Mouse (Mus musculus) hindbrain, postnatal 0 days (tissue): ENCODE data around the gene Ccnb1. TPM values are rescaled to one million over a fixed set of nuclear protein-coding genes. Genes with fewer than 3 reads are reported as not detected.
"Not testable (repeated sequence)": the region's sequence is repeated elsewhere in the genome, so short reads cannot be mapped to it uniquely, and the experiment has no call there.

Experiments
- ATAC-seq: fragments of 200-750 bp; cut with Nextera tagmentation; 2 replicates; pipeline ENCODE4 v1.8.0; 2017; ENCODE audit warnings: mild to moderate bottlenecking, moderate TSS enrichment, moderate library complexity
- DNase-seq: peaks from one replicate; pipeline ENCODE4 v3.0.0-alpha.2; 2015; ENCODE audit warnings: low spot score
- H3K27ac ChIP-seq: fragments of 300-500 bp; sonication (generic); 2 replicates; pipeline ENCODE4 v1.5.1; 2014; ENCODE audit warnings: mild to moderate bottlenecking
- H3K27me3 ChIP-seq: fragments of 300-500 bp; sonication (generic); 2 replicates; pipeline ENCODE4 v1.6.1; 2014; ENCODE audit warnings: low read length, mixed read lengths; ENCODE audit not compliant: insufficient read depth
- H3K36me3 ChIP-seq: fragments of 300-500 bp; sonication (generic); 2 replicates; pipeline ENCODE4 v1.6.1; 2014; ENCODE audit warnings: low read length, mixed read lengths; ENCODE audit not compliant: insufficient read depth
- H3K4me1 ChIP-seq: fragments of 300-500 bp; sonication (generic); 2 replicates; pipeline ENCODE4 v1.6.1; 2014; ENCODE audit warnings: antibody characterized with exemption, low read length, mixed read lengths; ENCODE audit not compliant: insufficient read depth
- H3K4me2 ChIP-seq: fragments of 300-500 bp; sonication (generic); 2 replicates; pipeline ENCODE4 v1.6.1; 2014; ENCODE audit warnings: low read depth, mild to moderate bottlenecking, low read length, moderate library complexity, mixed read lengths
- H3K4me3 ChIP-seq: fragments of 300-500 bp; sonication (generic); 2 replicates; pipeline ENCODE4 v1.5.1; 2014; ENCODE audit warnings: low read length
- H3K9ac ChIP-seq: fragments of 300-500 bp; sonication (generic); replicated peaks from 2 replicates; pipeline ENCODE4 v1.6.1; 2014; ENCODE audit warnings: mild to moderate bottlenecking, low read length, moderate library complexity, mixed read lengths
- H3K9me3 ChIP-seq: fragments of 300-500 bp; sonication (generic); 2 replicates; pipeline ENCODE4 v1.6.1; 2016; ENCODE audit warnings: low read length, mixed read lengths
- CTCF ChIP-seq: IDR thresholded peaks from 2 replicates; pipeline ENCODE4 v1.5.1; 2016; ENCODE audit warnings: antibody characterized with exemption, control low read depth, low read depth
- WGBS: fragments of 180-500 bp; shearing (Covaris S2); extraction: QIAGEN DNeasy Blood & Tissue Kit; methylation state at CpG from one replicate; pipeline ENCODE4 v1.1.7; 2014; 5-methylcytosine and 5-hydroxymethylcytosine counted together
- polyA plus RNA-seq: library from polyadenylated mRNA; unstranded; fragments of >200 nt; fragmentation: Nextera tagmentation; extraction: Ambion mirVana; gene quantifications from 2 replicates; pipeline ENCODE4 v1.2.1, GENCODE M21; 2015
- total RNA-seq: library from RNA; depleted of rRNA; stranded (reverse); fragments of >200 nt; gene quantifications from 2 replicates; pipeline ENCODE4 v1.2.3, GENCODE M21; 2014

Ccnb1 gene
- total and polyA plus RNA-seq, 2 experiments from 2014 or later = 34.4 to 37.6 TPM

DNA sequence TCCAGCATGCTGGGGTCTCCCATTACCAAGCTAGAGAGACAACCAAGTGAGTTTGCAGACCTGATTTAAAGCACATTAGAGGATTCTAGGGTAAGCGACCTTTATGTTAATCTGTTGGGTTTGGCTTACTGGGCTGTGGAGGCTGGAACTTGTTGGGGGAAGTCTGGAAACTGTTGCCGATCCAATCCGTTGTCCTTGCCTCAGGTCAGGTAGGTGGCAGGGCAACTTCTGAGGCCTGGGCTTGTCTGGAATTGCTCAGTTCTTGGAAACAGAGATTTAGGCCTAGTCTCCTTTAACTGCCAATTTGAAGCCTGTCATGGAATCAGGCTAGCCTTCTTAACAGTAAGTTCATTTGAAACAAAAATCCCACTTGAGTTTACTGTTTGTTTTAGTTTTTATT lies 2.7 kb upstream of the Ccnb1 start:
- Histone ChIP-seq H3K27me3 (no peaks in the 10 kb centered on the region), H3K4me3 (no peak overlapping the region), H3K36me3 (no peaks in the 10 kb centered on the region), H3K4me1 (no peaks in the 10 kb centered on the region), H3K9me3 (no peaks in the 10 kb centered on the region), H3K4me2 (no peak overlapping the region), H3K27ac (no peak overlapping the region), H3K9ac (no peak overlapping the region)
- ATAC-seq (no peak), DNase-seq (no peak)
- TF ChIP-seq CTCF = no peak
- WGBS = 87% methylated on average over 3 of the region's 3 CpGs

DNA sequence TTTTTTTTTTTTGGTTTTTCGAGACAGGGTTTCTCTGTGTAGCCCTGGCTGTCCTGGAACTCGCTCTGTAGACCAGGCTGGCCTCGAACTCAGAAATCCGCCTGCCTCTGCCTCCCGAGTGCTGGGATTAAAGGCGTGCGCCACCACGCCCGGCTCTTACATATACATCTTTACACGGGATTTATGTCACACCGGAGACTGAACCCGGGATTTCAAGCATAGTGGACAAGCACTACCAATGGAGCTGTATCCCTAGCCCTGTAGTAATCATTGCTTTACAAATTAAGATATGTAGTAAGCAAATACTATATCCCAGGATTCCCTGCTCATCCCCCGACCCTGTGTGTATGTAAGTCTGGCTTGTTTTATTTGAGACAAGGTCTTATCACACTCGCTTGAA lies 1.7 kb upstream of the Ccnb1 start:
- H3K9me3 ChIP-seq, H3K27me3 ChIP-seq, DNase-seq, H3K36me3 ChIP-seq, ATAC-seq, H3K4me2 ChIP-seq, H3K4me3 ChIP-seq, H3K9ac ChIP-seq, H3K4me1 ChIP-seq, H3K27ac ChIP-seq: not testable (repeated sequence)
- WGBS = 98% methylated on average over 11 of the region's 14 CpGs

DNA sequence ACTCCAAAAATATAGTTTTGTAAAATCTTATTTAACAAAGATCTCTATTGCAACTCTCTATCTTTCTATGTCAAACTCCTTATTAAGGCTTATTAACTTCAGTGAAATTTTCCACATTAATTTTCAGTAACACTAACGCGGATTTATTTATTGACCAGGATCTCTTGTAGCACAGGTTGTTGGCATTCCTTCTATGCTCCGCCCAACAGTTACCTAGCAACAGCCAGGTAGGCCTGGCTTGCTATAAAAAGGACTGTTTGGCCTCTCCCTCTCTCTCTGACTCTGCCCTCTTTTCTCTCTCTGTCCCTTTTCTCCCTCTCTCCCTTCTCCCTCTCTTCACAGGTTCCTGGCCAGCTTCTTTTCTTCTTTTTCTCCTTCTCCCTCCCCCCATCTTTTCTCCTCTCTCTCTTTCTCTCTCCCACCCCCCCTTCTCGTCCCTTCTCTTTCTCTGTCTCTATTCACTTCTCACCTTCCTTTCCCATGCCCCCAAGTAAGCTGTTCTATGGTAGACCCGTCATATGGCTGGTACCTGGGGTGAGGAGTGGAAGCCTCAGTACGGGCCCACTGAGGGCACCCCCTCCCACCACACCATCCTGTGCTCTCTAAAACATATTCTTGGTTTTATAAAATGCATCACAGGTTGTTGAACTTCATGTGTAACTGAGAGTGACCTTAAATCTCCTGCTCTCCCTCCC lies 1.1 kb upstream of the Ccnb1 start:
- Histone ChIP-seq H3K27me3 (no peaks in the 10 kb centered on the region), H3K4me2 (no peak overlapping the region), H3K36me3 (no peaks in the 10 kb centered on the region), H3K4me3 (no peak overlapping the region), H3K9me3 (no peaks in the 10 kb centered on the region), H3K4me1 (no peaks in the 10 kb centered on the region), H3K27ac (no peak overlapping the region), H3K9ac (no peak overlapping the region)
- WGBS = 81% methylated on average over 6 of the region's 6 CpGs
- TF ChIP-seq CTCF = no peak
- no peak for DNase-seq
- ATAC-seq = no peak

DNA sequence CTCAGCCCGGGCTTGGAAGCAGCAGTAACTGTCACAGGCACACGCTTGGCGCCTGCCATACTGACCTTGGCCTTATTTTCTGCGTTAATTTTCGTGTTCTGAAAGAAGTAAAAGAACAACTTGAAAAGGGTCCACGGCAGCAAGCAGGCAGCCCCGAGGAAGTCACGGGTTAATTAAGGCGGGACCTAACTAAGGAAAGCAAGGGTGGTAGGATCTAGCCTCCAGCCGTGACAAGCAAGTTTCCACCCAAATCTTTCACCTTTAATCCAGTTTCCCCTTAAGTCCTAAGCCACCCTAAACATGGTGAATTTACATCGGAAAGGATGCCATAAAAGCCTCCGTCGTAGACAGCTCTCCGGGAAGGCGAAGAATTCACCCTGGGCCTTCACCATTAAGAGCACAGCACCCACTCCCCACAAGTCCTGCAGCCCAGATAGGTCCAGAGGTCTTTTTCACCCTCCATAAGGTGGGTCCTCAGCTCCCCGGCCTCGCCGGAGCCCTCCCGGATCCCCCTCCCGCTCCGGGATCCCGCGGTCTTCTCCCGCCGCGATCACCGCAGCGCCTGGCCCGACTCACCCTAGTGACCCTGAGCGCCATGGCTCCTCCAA lies 460 bp downstream of the Ccnb1 start:
- H3K4me1 ChIP-seq = no peaks in the 10 kb centered on the region
- TF ChIP-seq CTCF = no peak
- no peaks in the 10 kb centered on the region for H3K9me3 ChIP-seq
- under 1% methylated on average over 29 of the region's 30 CpGs for WGBS
- peak overlapping the region; percentile 50 for H3K9ac ChIP-seq
- no peak overlapping the region for H3K27ac ChIP-seq
- no peaks in the 10 kb centered on the region for H3K27me3 ChIP-seq
- DNase-seq = no peak
- peak overlapping the region; percentile 98 for H3K4me2 ChIP-seq
- H3K4me3 ChIP-seq = peak overlapping the region; percentile 61
- H3K36me3 ChIP-seq = no peaks in the 10 kb centered on the region
- peak; percentile 30 for ATAC-seq

DNA sequence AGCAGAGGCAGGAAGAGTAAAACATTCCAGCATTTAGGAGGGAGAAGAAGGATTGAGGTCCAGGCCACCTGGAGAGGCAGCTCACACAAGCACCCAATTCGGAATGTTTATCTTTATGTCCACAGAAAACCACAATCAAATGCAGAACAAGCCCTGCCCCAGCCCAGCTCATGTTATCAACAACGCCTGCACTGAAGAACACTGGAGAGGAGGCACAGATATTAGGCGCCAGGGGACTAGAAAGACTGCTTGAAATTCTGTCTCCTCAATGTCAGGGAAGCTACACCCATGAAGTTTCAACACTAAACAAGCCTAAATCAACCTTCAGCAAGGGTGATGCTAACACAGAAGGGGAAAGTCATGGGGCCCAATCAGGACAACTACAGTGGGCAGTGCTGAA lies 8.9 kb downstream of the Ccnb1 start:
- Histone ChIP-seq H3K4me2 (no peak overlapping the region), H3K27me3 (no peaks in the 10 kb centered on the region), H3K27ac (no peak overlapping the region), H3K4me3 (no peak overlapping the region), H3K9me3 (no peaks in the 10 kb centered on the region), H3K4me1 (no peaks in the 10 kb centered on the region; the same call in 1 of the 2 replicates), H3K9ac (no peak overlapping the region), H3K36me3 (no peaks in the 10 kb centered on the region)
- ATAC-seq (no peak), DNase-seq (no peak)
- WGBS = 83% methylated on average over 3 of the region's 3 CpGs
- no peak for TF ChIP-seq CTCF

DNA sequence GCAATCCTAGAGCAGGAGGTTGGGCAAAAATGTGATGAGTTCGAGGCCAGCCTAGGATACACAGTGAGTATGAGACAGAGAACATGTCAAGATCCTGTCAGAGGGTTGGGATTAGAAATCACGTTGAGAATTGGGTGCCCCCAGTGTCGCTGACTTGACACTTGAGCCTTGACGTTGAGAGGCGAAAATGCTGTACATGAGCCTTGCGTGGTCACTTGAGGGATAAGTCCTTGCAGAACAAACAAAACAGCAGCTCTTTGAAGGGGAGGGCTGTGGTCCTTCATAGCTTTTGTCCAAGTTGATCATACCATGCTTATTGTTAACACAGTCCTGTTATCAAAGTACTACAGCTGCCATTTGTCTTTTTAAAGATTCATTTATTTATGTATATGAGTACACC lies 9.7 kb downstream of the Ccnb1 start:
- ATAC-seq (no peak), DNase-seq (no peak)
- Histone ChIP-seq H3K9me3 (no peaks in the 10 kb centered on the region), H3K27me3 (no peaks in the 10 kb centered on the region), H3K4me3 (no peak overlapping the region), H3K4me2 (no peak overlapping the region), H3K9ac (no peak overlapping the region), H3K36me3 (no peaks in the 10 kb centered on the region), H3K4me1 (no peaks in the 10 kb centered on the region; the same call in 1 of the 2 replicates), H3K27ac (no peak overlapping the region)
- TF ChIP-seq CTCF = no peak
- 68% methylated on average over 6 of the region's 6 CpGs for WGBS

DNA sequence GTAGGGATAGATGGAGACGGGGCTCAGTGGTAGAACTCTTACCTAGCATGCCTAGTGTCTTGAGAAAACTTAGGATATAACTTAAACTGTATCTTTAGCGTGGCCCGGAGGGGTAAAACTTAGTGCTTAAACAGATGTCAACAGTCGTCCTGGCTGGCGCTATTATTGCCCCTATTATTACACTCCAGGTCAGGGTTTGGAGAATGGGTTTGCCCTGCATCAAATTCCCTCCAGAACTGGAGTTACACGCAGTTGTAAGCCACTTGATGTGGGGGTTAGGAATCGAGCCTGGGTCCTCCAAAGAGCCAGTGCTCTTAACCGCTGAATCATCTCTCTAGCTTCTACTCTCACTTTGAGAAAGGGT lies 10.3 kb downstream of the Ccnb1 start:
- Histone ChIP-seq H3K27me3 (no peaks in the 10 kb centered on the region), H3K9ac (peak overlapping the region; percentile 37; the same call in 1 of the 2 replicates), H3K4me3 (peak overlapping the region; percentile 69), H3K4me2 (peak overlapping the region; percentile 97), H3K4me1 (no peaks in the 10 kb centered on the region; the same call in 1 of the 2 replicates), H3K36me3 (no peaks in the 10 kb centered on the region), H3K27ac (peak overlapping the region; percentile 49; the same call in 1 of the 2 replicates), H3K9me3 (no peaks in the 10 kb centered on the region)
- 10% methylated on average over 8 of the region's 8 CpGs for WGBS
- no peak for TF ChIP-seq CTCF
- no peak for DNase-seq
- no peak for ATAC-seq
